Mouse (Mus musculus) liver, adult (tissue): ENCODE data around the gene Ajap1.

Experiments used
- GATA4 ChIP-seq: IDR thresholded peaks from 2 replicates; pipeline ENCODE4 v1.6.1; 2014; ENCODE audit warnings: mild to moderate bottlenecking, low read length; ENCODE audit not compliant: insufficient replicate concordance

Ajap1 gene

DNA sequence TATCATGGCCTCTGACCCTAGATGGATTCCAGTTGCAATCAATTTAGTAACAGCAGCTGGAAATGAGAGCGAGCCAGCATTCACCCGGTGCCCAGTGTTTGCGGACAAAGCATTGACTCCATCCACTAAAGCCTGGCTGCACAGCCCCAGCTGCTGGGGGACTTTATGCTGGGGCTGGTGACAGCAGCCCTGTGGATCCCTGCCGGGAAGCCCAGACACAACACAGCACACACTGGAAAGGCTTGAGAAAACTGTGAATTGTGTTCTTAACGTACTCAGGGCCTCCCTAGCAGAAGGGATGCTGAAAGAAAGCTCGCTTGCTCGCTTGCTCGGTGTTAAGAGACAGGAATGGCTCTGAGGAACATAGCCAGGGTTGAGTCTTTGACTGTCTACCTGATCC lies 3.5 kb downstream of the Ajap1 start:
- no peak for TF ChIP-seq GATA4

GRCm38 (mm10) chr4:153473480-153474252 lies 8.9 kb downstream of the Ajap1 start:
- TF ChIP-seq GATA4, result no peak

GRCm38 (mm10) chr4:153469712-153470111 lies 12.9 kb downstream of the Ajap1 start:
- TF ChIP-seq GATA4, result no peak

DNA sequence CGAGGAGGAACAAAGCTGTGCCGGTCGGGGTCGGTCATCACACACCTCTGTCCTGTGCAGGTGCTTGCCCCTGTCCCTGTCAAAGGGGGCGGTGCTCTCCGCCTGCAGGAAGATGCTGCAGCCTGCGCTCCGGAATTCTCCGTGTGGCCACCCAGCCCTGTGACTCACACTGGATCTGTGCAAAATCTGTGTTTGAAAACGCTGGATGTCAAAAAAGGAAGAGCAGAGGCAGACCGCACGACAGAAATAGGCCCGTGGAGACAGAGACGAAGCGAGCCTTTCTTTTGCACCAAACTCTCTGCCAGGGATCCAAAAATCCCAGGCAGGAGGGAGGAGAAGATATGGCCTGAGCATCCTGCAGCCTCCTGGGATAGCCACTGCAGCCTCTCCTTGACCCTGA lies 22.7 kb downstream of the Ajap1 start:
- no peak for TF ChIP-seq GATA4

- no peak for TF ChIP-seq GATA4
These were observed 23.1 kb downstream of the Ajap1 start for GRCm38 (mm10) chr4:153459503-153459902.

DNA sequence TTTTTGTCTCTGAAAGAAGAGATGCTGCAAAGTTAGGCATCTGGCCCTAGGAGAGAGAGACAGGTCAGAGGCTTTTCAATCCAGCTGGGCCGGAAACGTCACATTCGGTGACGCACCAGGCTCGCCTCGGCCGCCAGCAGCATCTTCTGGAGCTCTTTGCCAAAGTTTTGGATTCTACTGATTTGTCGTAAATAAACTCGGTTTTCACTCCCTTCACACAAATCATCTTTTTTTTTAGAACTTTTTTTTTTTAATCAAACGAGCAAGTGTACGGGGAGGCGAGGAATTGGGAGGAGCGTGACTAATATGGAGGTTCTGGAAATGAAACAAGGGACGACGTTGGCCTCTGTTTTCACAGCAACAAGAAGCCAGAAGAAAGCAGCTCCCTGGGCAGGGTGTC lies 23.8 kb downstream of the Ajap1 start:
- TF ChIP-seq GATA4, result no peak

DNA sequence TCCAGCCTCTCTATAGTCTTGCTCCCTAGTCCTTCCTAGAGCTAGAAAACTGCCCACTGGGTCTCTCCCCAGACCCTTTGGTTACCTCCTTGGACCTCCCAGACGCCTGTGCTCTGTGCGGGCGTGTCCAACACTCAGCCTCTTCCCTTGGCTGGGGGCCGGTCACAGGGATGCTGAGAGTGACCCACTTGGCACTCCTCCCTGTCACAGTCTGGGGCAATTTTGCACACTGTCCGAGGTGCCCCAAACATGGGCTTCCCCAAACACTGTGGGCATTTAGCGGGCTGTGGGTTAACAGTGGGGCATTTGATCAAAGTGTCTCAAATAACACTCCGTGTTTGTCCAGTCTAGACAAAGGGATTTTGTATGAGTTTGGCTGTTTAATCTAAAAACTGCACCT lies 29.1 kb downstream of the Ajap1 start:
- TF ChIP-seq GATA4, result no peak

- no peak for TF ChIP-seq GATA4
These were observed 31.1 kb downstream of the Ajap1 start for GRCm38 (mm10) chr4:153451516-153451915.

- no peak for TF ChIP-seq GATA4
These were observed 40.1 kb downstream of the Ajap1 start for GRCm38 (mm10) chr4:153442522-153442921.

GRCm38 (mm10) chr4:153439868-153440267 lies 42.7 kb downstream of the Ajap1 start:
- TF ChIP-seq GATA4, result no peak

GRCm38 (mm10) chr4:153439031-153439430 lies 43.6 kb downstream of the Ajap1 start:
- TF ChIP-seq GATA4, result no peak

- no peak for TF ChIP-seq GATA4
These were observed 45.4 kb downstream of the Ajap1 start for GRCm38 (mm10) chr4:153437196-153437595.

- TF ChIP-seq GATA4, result no peak
These were observed 46.7 kb downstream of the Ajap1 start for GRCm38 (mm10) chr4:153435917-153436316.

DNA sequence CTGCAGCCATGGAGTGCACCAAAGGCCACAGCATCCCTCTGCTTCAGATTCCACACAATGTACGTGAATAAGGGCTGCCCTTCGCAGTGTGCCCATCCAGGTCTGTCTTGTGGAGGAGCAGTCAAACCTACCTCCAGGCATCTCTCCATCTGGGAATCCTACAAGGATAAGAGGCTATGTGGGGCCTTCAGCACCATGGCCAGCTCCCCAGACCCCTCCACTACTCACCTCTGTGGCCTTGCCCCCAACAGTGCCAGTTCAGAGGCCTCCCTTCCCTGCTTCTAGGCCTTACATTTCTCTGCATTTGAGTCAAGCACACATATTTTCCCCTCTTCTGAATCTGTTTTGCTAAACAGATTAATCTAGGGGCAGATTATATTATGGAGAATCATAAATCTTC lies 52.6 kb downstream of the Ajap1 start:
- no peak for TF ChIP-seq GATA4

DNA sequence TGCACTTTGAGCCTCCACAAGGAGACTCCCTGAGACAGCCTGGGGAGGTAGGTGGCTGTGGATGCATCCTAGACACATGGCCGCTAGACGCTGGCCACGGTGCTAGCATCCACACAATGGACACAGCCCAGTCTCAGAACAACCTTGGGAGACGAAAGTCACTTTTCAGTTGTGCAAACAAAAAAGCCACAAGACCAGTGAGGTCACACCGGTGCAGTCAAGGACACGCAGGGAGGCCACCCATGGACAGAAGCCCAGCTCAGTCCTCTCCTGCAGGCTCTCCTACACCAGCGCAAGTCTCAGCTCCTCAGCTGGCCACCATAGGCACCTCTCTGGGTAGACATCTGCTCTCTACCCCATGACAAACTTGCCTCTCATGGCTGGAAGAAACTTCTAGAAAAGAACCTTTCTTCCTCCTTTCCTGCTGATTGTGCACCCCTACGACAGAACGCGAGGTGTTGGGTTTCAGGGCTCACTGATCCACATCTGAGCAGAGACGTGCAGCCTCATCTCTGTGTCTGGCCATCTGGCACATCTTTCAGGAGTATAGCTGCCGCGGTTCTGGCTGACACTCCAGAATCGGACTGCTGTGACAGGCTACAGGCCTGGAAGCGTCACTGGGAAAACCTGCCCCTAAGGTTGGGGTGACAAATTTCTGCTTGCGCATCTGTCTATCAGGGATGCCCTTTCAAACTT lies 56.5 kb downstream of the Ajap1 start:
- TF ChIP-seq GATA4, result no peak

GRCm38 (mm10) chr4:153424324-153424723 lies 58.3 kb downstream of the Ajap1 start:
- no peak for TF ChIP-seq GATA4

DNA sequence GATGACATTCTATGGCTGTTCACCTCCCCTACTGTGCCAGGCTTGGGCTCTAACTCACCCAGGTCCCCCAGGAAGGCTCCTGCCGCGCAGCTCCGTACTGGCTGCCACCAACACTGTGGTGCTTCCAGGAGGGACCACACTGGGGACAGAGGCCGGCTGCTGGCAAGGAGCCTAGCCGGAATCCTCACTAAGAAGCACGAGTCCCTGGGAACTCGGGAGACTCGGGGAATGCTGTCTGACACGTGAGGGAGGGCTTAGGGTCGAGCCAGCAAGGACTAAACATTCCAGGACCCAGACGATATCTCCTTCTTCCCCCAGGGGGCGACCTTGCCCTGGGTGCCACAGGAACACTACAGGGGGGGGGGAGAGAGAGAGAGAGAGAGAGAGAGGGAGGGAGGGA lies 64.7 kb downstream of the Ajap1 start:
- no peak for TF ChIP-seq GATA4

- no peak for TF ChIP-seq GATA4
These were observed 65.3 kb downstream of the Ajap1 start for GRCm38 (mm10) chr4:153417164-153417896.
